Mouse (Mus musculus): ENCODE results near the gene Ccna1.

Ccna1 gene

GRCm38 (mm10) chr3:55065738-55066665, 10.7 kb upstream of the Ccna1 start:
- DNase-seq (ENCODE audit: low read depth, low spot score): no peak

DNA sequence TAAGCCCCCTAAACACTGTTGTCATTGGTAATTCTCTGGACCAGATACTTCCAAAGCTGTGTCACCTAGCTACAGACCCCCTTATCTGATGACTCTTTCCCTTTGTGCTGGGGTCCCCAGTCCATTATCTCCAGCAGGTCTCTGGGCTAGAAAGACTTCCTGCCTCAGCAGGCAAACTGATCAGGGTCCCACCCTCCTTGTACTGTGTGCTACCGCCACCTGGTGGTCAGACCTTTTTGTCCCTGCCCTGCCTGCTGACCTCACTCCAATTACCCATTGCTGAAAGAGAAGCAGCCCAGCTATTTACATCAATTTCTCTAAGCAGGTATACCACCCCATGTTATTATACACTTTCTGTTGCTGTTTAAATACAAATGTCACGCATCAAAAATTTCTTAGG, 9.1 kb upstream of the Ccna1 start:
- peak; percentile 82 for DNase-seq (ENCODE audit: low read depth, low spot score)

GRCm38 (mm10) chr3:55062653-55063052, 7.4 kb upstream of the Ccna1 start:
- DNase-seq (ENCODE audit: low read depth, low spot score): no peak

GRCm38 (mm10) chr3:55056376-55056775, 1.1 kb upstream of the Ccna1 start:
- no peak for DNase-seq (ENCODE audit: low read depth, low spot score)

DNA sequence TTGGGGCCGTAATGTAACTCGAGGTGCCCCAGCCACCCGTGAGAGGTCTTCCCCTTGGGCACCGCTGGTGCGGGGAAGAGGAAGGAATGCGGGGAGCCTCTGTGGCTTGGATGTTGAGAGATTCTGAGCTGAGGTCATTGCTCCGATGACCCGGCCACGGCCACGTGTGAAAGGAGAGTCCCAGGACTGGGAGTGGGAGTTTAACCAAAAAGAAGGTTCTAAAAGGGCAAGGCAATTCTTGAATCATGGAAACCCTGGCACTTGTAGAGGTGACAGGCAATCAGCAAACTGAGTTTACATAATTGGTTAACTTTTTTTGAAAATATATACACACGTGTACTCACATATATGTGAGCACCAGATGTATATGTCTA, 433 bp upstream of the Ccna1 start:
- DNase-seq (ENCODE audit: low read depth, low spot score): no peak

DNA sequence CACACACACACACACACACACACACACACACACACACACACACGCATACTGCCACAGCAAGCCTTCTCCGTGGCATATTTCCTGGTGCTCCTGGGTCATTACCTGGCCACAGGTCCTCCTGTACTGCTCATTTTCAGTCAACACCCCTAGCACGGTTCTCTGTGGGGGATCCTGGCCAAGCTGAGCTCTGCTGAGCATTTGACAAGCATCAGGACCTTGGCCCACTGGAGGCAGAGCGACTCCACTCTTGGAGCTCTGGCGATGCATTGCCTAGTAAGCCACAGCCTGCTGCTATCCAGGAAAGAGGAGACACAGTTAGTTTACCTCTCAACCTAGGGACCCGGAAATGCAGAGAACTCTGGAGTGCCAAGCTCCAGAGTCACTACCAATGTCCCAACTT, 1.1 kb downstream of the Ccna1 start:
- DNase-seq (ENCODE audit: low read depth, low spot score): no peak

- peak; percentile 42 for DNase-seq (ENCODE audit: low read depth, low spot score)
Observed at GRCm38 (mm10) chr3:55044601-55045370, 10.5 kb downstream of the Ccna1 start.

GRCm38 (mm10) chr3:55037608-55038007, 17.7 kb downstream of the Ccna1 start:
- no peak for DNase-seq (ENCODE audit: low read depth, low spot score)

- DNase-seq (ENCODE audit: low read depth, low spot score): no peak
Observed at GRCm38 (mm10) chr3:55027271-55027840, 27.9 kb downstream of the Ccna1 start.

DNA sequence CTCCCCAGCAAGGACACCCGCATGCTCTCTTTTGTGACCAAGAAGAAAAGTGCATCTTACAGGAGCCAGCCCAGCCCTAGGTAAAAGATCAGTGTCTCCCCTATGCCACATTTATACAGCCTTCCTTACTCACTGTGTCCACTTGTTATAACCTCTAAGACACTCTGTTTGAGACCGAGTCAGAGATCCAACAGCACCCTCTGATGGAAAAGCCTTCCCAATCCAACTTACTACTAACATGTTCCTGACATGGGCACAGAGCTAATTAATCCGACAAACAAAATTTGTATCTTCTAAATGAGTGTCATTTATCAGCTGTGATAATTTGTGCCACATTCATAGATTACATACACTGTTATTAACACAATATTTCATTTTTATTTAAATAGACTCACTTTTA, 29.8 kb downstream of the Ccna1 start:
- no peak for DNase-seq (ENCODE audit: low read depth, low spot score)

- no peak for DNase-seq (ENCODE audit: low read depth, low spot score)
Observed at GRCm38 (mm10) chr3:55023347-55023746, 32.0 kb downstream of the Ccna1 start.

DNA sequence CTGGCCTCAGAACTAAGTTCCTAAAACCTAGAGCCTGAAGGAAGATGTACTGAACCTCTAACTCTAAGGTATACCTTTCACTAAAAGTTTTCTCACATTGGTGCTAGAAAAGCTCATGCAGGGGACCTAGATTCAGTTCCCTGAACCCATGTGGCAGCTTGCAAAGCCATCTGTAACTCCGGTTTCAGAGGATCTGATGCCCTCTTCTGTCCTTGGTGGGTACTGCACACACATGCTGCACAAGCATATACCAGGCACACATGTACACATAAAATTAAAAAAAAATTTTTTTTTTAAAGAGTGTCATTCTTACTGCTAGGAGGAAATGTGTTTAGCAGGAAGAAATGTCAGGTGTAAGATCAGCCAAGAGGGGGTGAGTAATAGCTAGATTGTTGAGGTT, 33.1 kb downstream of the Ccna1 start:
- no peak for DNase-seq (ENCODE audit: low read depth, low spot score)

- DNase-seq (ENCODE audit: low read depth, low spot score): no peak
Observed at GRCm38 (mm10) chr3:55012536-55012935, 42.8 kb downstream of the Ccna1 start.

- peak; percentile 61 for DNase-seq (ENCODE audit: low read depth, low spot score)
Observed at GRCm38 (mm10) chr3:55011681-55012080, 43.6 kb downstream of the Ccna1 start.

GRCm38 (mm10) chr3:55008965-55009741, 46.1 kb downstream of the Ccna1 start:
- no peak for DNase-seq (ENCODE audit: low read depth, low spot score)

GRCm38 (mm10) chr3:55004036-55004435, 51.3 kb downstream of the Ccna1 start:
- DNase-seq (ENCODE audit: low read depth, low spot score): no peak

GRCm38 (mm10) chr3:55001677-55002076, 53.6 kb downstream of the Ccna1 start:
- no peak for DNase-seq (ENCODE audit: low read depth, low spot score)

All from mesoderm, embryonic 11.5 days (tissue).